Mouse (Mus musculus) E14TG2a.4 (cell line): ENCODE results near the gene E2f2.

Experiments used
- H3K27me3 ChIP-seq: 2 replicates; pipeline ENCODE4 v1.6.1; 2014; ENCODE audit warnings: low read length, control low read depth; ENCODE audit not compliant: insufficient read depth
- H3K36me3 ChIP-seq: 2 replicates; pipeline ENCODE4 v1.6.1; 2014; ENCODE audit warnings: low read length, control low read depth; ENCODE audit not compliant: insufficient read depth
- H3K4me1 ChIP-seq: replicated peaks from 2 replicates; pipeline ENCODE4 v1.6.1; 2014; ENCODE audit warnings: low read depth, low read length, control low read depth
- H3K4me3 ChIP-seq: replicated peaks from 2 replicates; pipeline ENCODE4 v1.5.1; 2014; ENCODE audit warnings: mild to moderate bottlenecking, low read length
- H3K9me3 ChIP-seq: 2 replicates; pipeline ENCODE4 v1.6.1; 2014; ENCODE audit warnings: low read length, control low read depth
- CTCF ChIP-seq: conservative IDR thresholded peaks from 2 replicates; pipeline ENCODE4 v1.5.1; 2014; ENCODE audit warnings: low read length
- NANOG ChIP-seq: IDR thresholded peaks from 2 replicates; pipeline ENCODE4 v1.6.1; 2014; ENCODE audit warnings: borderline replicate concordance, low read length, mixed read lengths
- POU5F1 ChIP-seq: IDR thresholded peaks from 2 replicates; pipeline ENCODE4 v1.6.1; 2014; ENCODE audit warnings: low read length, borderline replicate concordance

Gene E2f2

DNA sequence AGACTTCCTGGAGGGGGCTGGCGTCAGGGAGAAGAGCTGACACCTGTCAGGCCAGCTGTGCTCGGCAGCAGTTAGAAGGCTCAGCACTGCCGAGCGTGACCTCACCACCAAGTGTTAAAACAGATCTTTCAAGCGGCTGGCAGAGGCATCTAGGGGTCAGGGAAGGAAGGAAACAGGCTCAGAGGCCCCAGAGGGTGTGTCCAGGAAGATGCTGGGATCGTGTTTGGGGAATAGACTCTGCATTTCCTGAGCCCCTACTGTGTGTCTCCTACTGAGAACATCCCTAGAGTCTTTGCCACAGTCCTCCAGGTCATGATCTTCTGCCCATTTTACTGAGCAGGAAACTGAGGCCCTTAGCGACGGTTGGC lies 5.0 kb downstream of the E2f2 start:
- H3K4me1 ChIP-seq, result peaks cover 87% of the 10 kb centered on the region
- H3K9me3 ChIP-seq, result no peaks in the 10 kb centered on the region
- H3K4me3 ChIP-seq, result peak overlapping the region; percentile 91
- TF ChIP-seq CTCF, result no peak
- no peak for TF ChIP-seq NANOG
- TF ChIP-seq POU5F1, result no peak
- peaks cover 17% of the 10 kb centered on the region for H3K36me3 ChIP-seq
- no peaks in the 10 kb centered on the region; the same call in 1 of the 2 replicates for H3K27me3 ChIP-seq

DNA sequence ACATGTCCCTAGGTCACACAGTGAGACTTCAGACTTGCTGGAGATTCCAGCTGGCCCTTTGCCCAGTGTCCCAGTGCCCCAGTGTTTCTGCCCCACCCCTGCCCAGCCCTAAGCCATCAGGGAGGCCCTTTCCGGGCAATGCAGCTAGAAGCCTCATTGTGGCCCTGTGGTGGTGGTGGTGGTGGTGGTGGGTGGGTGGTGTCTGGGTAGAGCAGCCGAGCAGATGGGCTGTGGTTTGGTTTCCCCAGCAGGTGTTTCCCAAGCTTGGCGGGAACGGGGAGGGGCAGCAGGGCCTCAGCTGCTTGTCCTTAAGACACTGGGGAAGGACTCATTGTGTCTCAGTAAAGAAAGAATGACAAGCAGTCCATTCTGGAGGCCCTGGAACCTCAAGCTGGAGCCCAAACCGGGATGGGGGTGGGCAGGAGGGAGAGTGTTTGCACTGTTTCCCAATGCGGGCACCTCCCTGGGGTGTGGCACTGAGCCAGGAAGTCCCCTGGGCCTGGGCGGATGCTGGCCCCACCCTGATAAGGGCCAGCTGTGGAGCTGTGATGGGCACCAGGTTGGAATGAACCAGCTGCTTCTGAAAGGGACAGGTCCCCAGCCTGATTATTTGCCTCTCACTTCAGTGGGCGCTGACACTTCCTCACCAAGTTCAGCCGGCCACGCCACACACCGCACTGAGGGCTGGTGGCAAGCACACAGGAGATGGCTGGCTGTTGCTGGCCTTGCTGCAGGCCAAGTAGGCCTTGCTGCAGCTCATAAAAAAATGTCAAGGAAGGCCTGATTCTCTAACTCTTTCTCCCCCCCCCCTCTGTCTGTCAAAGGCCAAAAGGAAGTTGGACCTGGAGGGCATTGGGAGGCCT lies 5.6 kb downstream of the E2f2 start:
- H3K36me3 ChIP-seq, result peaks cover 23% of the 10 kb centered on the region
- H3K27me3 ChIP-seq, result no peaks in the 10 kb centered on the region; the same call in 1 of the 2 replicates
- no peak for TF ChIP-seq POU5F1
- no peak for TF ChIP-seq CTCF
- no peak for TF ChIP-seq NANOG
- H3K4me1 ChIP-seq, result peaks cover 87% of the 10 kb centered on the region
- H3K4me3 ChIP-seq, result peak overlapping the region; percentile 91
- H3K9me3 ChIP-seq, result no peaks in the 10 kb centered on the region

DNA sequence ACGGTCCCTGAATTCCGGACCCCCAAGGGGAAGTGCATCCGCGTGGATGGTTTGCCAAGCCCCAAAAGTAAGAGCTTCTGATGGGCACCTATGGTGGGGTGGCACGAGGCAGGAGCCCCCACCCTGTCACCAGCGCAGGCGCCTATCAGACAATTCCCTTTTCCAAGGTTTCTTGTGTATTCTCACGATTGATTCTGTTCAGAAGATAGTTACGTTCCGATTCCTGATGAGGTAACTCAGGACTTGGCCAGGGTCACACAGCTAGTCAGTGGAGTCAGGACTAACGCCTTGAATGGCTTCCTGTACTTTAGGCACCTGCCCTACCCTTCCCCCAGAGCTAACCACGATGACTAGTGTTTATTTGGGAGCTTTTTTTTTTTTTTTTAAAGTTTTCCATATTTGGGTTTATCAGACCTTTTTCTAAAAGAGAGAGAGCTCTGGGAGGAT lies 6.3 kb downstream of the E2f2 start:
- peak overlapping the region; percentile 91 for H3K4me3 ChIP-seq
- H3K36me3 ChIP-seq, result peaks cover 29% of the 10 kb centered on the region
- H3K9me3 ChIP-seq, result no peaks in the 10 kb centered on the region
- H3K4me1 ChIP-seq, result peaks cover 80% of the 10 kb centered on the region
- no peak for TF ChIP-seq POU5F1
- H3K27me3 ChIP-seq, result no peaks in the 10 kb centered on the region

DNA sequence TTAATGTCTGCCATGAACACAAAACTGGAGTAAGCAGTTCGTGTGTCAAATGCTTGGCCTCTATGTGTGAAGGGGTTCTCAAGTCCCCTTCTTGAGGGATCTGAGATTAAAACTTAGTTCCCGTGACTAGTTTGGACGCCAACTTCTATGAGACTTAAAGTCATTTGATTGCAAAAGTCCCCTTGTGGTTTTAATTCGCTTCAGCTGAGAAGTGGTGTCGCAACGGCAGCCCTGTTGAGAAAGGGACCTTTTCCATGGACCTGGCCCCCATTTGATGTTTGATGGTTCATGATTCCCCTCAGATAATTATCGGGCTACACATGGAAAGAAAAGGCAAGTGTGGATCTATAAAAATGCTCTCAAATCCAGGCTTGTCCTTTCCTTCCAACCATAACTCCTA lies 7.3 kb downstream of the E2f2 start:
- TF ChIP-seq CTCF (no peak), POU5F1 (no peak), NANOG (no peak)
- Histone ChIP-seq H3K4me3 (peak overlapping the region; percentile 84), H3K4me1 (peaks cover 78% of the 10 kb centered on the region), H3K27me3 (no peaks in the 10 kb centered on the region), H3K36me3 (peaks cover 38% of the 10 kb centered on the region), H3K9me3 (no peaks in the 10 kb centered on the region)

DNA sequence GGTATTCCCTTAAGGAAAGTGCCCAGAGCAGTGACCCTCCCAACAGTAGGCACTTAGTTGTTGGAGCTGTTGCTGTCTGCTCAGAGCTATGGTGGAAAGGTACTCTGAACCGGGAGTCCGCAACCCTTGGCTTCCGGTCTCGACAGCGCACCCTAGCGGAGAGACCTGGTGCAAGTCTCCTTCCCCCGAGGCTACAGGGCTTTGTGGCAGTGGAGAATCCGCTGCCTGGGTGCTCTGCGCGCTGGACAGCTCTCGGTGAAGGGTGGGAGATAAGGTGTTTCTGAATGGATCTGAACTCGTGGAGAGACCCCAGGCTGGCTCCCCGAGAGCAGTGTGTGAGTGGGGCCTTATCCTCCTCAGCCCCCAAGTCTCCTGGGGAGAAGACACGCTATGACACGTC lies 7.8 kb downstream of the E2f2 start:
- Histone ChIP-seq H3K36me3 (peaks cover 43% of the 10 kb centered on the region), H3K4me3 (peak overlapping the region; percentile 84), H3K27me3 (no peaks in the 10 kb centered on the region), H3K4me1 (peaks cover 75% of the 10 kb centered on the region), H3K9me3 (no peaks in the 10 kb centered on the region)
- TF ChIP-seq CTCF (peak; percentile 84), POU5F1 (no peak)

DNA sequence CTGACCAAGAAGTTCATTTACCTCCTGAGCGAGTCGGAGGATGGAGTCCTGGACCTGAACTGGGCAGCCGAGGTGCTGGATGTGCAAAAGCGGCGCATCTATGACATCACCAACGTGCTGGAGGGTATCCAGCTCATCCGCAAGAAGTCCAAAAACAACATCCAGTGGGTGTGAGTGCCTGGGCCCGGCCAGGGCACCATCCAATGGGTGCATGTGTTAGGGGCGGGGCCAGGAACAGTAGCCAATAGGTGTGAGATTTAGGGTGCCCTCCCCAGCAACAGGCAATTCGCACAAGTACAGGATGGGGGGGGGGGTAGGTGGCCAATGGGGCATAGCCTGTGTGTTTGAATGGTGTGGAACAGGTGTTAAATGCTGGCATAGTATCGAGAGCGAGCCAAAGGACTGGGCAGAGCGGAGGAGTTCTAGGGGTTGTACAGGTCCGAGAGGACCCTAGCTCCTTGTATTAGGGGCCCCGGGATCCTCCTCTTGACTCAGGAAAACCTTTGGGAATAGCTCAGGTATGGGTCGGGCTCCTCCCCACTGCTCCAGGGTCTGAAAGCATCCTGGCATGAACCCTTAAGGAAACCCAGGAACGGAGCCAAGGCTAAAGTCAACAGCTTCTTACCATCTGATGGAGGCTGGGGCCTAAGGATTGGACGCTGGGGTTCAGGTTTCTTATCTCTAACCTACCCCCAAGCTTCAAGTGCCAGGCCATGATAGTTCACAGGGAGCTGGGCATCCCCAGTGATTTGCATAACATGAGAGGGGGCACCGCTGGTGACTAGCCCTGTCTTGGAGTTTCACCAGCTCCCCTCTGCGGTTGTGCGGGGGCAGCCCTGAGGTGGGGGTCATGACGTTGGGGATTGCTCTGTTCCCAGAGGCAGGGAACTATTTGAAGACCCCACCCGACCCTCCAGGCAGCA lies 8.5 kb downstream of the E2f2 start:
- H3K4me3 ChIP-seq, result peak overlapping the region; percentile 84
- peaks cover 50% of the 10 kb centered on the region for H3K36me3 ChIP-seq
- H3K27me3 ChIP-seq, result no peaks in the 10 kb centered on the region
- no peak for TF ChIP-seq NANOG
- TF ChIP-seq CTCF, result no peak
- no peak for TF ChIP-seq POU5F1
- H3K9me3 ChIP-seq, result no peaks in the 10 kb centered on the region
- H3K4me1 ChIP-seq, result peaks cover 68% of the 10 kb centered on the region

DNA sequence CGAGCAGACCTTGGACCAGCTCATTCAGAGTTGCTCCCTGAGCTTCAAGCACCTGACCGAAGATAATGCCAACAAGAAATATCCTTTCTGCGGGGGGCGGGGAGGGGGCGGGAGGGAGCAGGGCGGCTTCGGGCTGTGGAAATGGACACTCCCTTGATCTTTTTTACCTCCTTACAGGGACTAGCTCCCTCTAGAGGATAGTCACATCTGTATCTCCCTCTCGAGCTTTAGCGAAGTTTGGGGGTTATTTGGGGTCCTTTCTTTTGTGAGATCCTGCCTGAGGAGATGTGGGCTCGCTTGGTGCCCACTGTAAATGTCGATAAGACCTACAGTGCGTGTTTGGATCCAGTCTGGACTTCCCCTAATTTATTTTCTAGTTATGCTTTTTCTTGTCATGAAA lies 9.2 kb downstream of the E2f2 start:
- Histone ChIP-seq H3K36me3 (peaks cover 54% of the 10 kb centered on the region), H3K4me1 (peaks cover 61% of the 10 kb centered on the region), H3K9me3 (no peaks in the 10 kb centered on the region), H3K4me3 (peak overlapping the region; percentile 84), H3K27me3 (no peaks in the 10 kb centered on the region)
- TF ChIP-seq CTCF (peak; percentile 16; the same call in 1 of the 2 replicates), POU5F1 (no peak)

DNA sequence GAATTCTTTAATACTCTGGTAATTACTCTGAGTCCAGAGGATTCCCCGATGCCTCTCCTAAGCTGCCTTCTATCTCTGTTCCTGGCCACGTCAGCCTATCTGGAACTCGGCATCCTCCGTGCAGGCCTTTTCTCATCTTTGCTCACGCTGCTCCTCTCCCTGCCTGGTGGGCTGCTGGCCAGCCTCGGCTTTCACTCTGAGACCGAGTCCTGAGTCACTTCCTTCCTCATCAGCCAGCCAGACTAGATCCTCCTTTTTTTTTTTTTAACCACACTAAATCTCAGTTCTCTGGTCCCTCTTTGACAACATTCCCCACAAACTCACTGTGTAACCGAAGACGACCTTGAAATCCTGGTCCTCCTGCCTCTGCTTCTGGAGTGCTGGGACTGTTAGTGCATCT lies 13.2 kb downstream of the E2f2 start:
- Histone ChIP-seq H3K4me1 (peaks cover 46% of the 10 kb centered on the region), H3K36me3 (peaks cover 82% of the 10 kb centered on the region), H3K4me3 (no peak overlapping the region), H3K27me3 (no peaks in the 10 kb centered on the region), H3K9me3 (no peaks in the 10 kb centered on the region)
- TF ChIP-seq POU5F1 (no peak), NANOG (no peak), CTCF (no peak)
